In the genomic region with DNA sequence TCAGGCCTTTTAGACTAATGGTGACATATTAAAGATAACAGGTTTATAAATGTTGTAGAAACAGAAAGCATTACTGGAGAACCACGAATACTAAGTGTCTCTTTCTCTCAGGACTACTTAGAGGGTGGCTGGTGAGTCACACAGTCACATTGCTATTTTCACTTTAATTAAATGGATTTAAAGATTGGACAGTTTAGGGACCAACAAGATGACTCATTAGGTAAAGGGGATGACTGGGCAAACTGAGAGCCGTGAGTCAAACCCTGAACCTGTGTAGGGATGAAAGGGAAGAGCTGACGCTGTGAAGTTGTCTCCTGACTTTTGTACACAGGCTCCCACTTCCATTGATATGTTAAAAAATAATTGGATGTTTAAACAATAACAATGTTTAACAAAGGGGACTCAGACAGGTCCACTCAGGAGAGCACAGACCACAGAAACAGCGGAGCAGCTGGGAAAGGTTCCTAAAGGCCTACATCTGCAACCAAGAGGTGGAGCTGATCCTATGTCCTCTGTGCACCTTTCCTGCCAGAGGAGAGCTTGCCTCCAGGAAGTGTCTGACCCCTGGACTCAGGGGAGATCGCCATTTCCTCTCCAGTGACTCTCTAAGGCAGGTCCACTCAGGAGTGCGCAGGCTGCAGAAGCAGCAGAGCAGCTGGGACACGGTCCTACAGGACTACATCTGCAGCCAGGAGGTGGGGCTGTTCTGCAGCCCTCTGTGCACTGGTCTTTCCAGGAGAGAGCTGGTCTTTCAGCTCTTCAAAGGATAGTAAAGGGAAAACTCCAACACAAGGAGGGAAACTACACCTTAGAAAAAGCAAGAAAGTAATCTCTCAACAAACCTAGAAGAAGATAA, we compare ENCODE assay signal across 11 mouse cellular contexts.
DNase-seq lines count a peak whose midpoint lies in the region; ATAC-seq and TF ChIP-seq lines count a peak whose summit lies in the region.
"Had no signal": no experiment of that assay in that cellular context is flagged by ENCODE, and none has a peak within 500 bp of the region (broad histone marks: within the 10 kb centered on the region; RNA-seq: fewer than 3 reads in every experiment).

No protein-coding gene starts in this region.

- H3K9me3 ChIP-seq in heart, postnatal 0 days (replicated peaks; ENCODE audit: control insufficient read depth, low read length): no peaks in the 10 kb centered on the region
- H3K9me3 ChIP-seq in limb, embryonic 14.5 days (ENCODE audit: control insufficient read depth, low read length): no peaks in the 10 kb centered on the region
- H3K9me3 ChIP-seq: limb, embryonic 15.5 days; megakaryocyte, embryonic 14.5 days; neural tube, embryonic 12.5 days had no signal

- no peak overlapping the region for H3K9ac ChIP-seq in heart, postnatal 0 days (replicated peaks; ENCODE audit: low read depth, low read length)
- H3K9ac ChIP-seq in limb, embryonic 14.5 days (ENCODE audit: low read depth, low read length, severe bottlenecking): no peak overlapping the region
- H3K9ac ChIP-seq: limb, embryonic 15.5 days; neural tube, embryonic 12.5 days had no signal

- no peak overlapping the region for H3K4me2 ChIP-seq in heart, postnatal 0 days (ENCODE audit: low read depth, low read length)
- H3K4me2 ChIP-seq in limb, embryonic 14.5 days (replicated peaks; ENCODE audit: low read depth, low read length, severe bottlenecking): no peak overlapping the region
- H3K4me2 ChIP-seq: limb, embryonic 15.5 days; neural tube, embryonic 12.5 days had no signal

- 56% methylated on average over 7 of the region's 7 CpGs for WGBS in heart, postnatal 0 days
- WGBS in limb, embryonic 14.5 days: 60% methylated on average over 7 of the region's 7 CpGs

- H3K4me1 ChIP-seq in heart, postnatal 0 days (ENCODE audit: control insufficient read depth, insufficient read depth): no peaks in the 10 kb centered on the region; the same call in 1 of the 2 replicates
- peaks cover 14% of the 10 kb centered on the region for H3K4me1 ChIP-seq in limb, embryonic 14.5 days (ENCODE audit: control insufficient read depth, insufficient read depth, low read length)
- H3K4me1 ChIP-seq: megakaryocyte, embryonic 14.5 days had no signal

- no peak for TF ChIP-seq EP300 in heart, postnatal 0 days (IDR thresholded peaks at IDR 0.05; ENCODE audit: low read depth)

- ATAC-seq in heart, postnatal 0 days (ENCODE audit: insufficient read depth, low read depth): no peak
- ATAC-seq in limb, embryonic 14.5 days (ENCODE audit: low FRiP score, low read depth): no peak

- intact Hi-C loops in left cerebral cortex, postnatal 10 days (cut with DNase I): no loop called here

- H3K27me3 ChIP-seq in heart, postnatal 0 days (ENCODE audit: control insufficient read depth, insufficient read depth, low read length): no peaks in the 10 kb centered on the region
- no peaks in the 10 kb centered on the region for H3K27me3 ChIP-seq in limb, embryonic 14.5 days (ENCODE audit: control insufficient read depth, insufficient read depth, low read length)
- H3K27me3 ChIP-seq: limb, embryonic 15.5 days; megakaryocyte, embryonic 14.5 days; neural tube, embryonic 12.5 days had no signal

- H3K27ac ChIP-seq in heart, postnatal 0 days (ENCODE audit: low read depth): no peak overlapping the region
- H3K27ac ChIP-seq in limb, embryonic 14.5 days (replicated peaks; ENCODE audit: low read depth, low read length): no peak overlapping the region
- H3K27ac ChIP-seq: limb, embryonic 15.5 days; neural tube, embryonic 12.5 days had no signal

- no peak overlapping the region for H3K4me3 ChIP-seq in heart, postnatal 0 days (ENCODE audit: low read depth, low read length)
- no peak overlapping the region for H3K4me3 ChIP-seq in limb, embryonic 14.5 days (replicated peaks; ENCODE audit: low read length)
- H3K4me3 ChIP-seq: limb, embryonic 15.5 days; megakaryocyte, embryonic 14.5 days; neural tube, embryonic 12.5 days had no signal

- peak; percentile 56 for TF ChIP-seq CTCF in heart, postnatal 0 days (IDR thresholded peaks at IDR 0.05; ENCODE audit: low read depth)

- no peak for TF ChIP-seq POLR2A in limb, embryonic 14.5 days (IDR thresholded peaks at IDR 0.05; ENCODE audit: borderline replicate concordance, extremely low read depth, insufficient read depth, insufficient read length)

- DNase-seq in heart, postnatal 0 days (ENCODE audit: low spot score): no peak
- no peak for DNase-seq in heart, adult 18-20 months
- peak; percentile 13 for DNase-seq in ovary, postnatal 36 days (ENCODE audit: low spot score)
- no peak for DNase-seq in ovary, postnatal 14 days (ENCODE audit: low spot score)
- DNase-seq in brain, adult 2 months (ENCODE audit: low read depth, low spot score): peak; percentile 60
- DNase-seq in limb, embryonic 14.5 days (ENCODE audit: low spot score): peak; percentile 14
- no peak for DNase-seq in left cerebral cortex, postnatal 10 days (ENCODE audit: extremely low spot score in 1 of 2, low spot score in 2 of 2)
- DNase-seq in urinary bladder, postnatal 4 days (ENCODE audit: low spot score in 2 of 2): no peak

- no peaks in the 10 kb centered on the region for H3K36me3 ChIP-seq in heart, postnatal 0 days (replicated peaks; ENCODE audit: control insufficient read depth, insufficient read depth, low read length)
- H3K36me3 ChIP-seq in limb, embryonic 14.5 days (ENCODE audit: control insufficient read depth, insufficient read depth, low read length): no peaks in the 10 kb centered on the region
- H3K36me3 ChIP-seq: limb, embryonic 15.5 days; neural tube, embryonic 12.5 days had no signal

Comparison
In these comparisons a context has a peak if more than half of its experiments do, and no peak if none do; other contexts are left out.
1. DNase-seq: peak in ovary, postnatal 36 days (single experiment), brain, adult 2 months (single experiment) and limb, embryonic 14.5 days (single experiment); none in heart, postnatal 0 days (single experiment), heart, adult 18-20 months (0 of 2), ovary, postnatal 14 days (single experiment), left cerebral cortex, postnatal 10 days (0 of 2) and urinary bladder, postnatal 4 days (0 of 2).